Mouse (Mus musculus) left cerebral cortex, postnatal 10 days (tissue): ENCODE measurements at regions not wholly inside any gene's neighbourhood (a gene's known extent, or its start where the extent isn't known, plus 50 kb on each side); places are given as distances from the start of the nearest gene placed in this dataset.

Experiments used
- DNase-seq, 2 experiments: peaks; one replicate each; pipeline ENCODE4 v3.0.0; 2021 to 2022; ENCODE audit warnings: low spot score in 2 of 2, mixed read lengths in 1 of 2; ENCODE audit errors: extremely low spot score in 1 of 2
- intact Hi-C: fragments of 180-260 bp; cut with DNase I; formaldehyde crosslinking; loops from one replicate; pipeline ENCODE4 v1.15.1; 2025

GRCm38 (mm10) chr8:92616341-92617115, 57.6 kb upstream of the Irx6 start:
- DNase-seq, result no peak

GRCm38 (mm10) chr8:92618281-92618680, 55.8 kb upstream of the Irx6 start:
- DNase-seq, result no peak
- intact Hi-C loops, result no loop called here

More at GRCm38 (mm10) chr8:92616341-92617115, 57.6 kb upstream of the Irx6 start:
- intact Hi-C loops, result no loop called here
